Comparison of ENCODE assay signal across 19 mouse cellular contexts in the genomic region with DNA sequence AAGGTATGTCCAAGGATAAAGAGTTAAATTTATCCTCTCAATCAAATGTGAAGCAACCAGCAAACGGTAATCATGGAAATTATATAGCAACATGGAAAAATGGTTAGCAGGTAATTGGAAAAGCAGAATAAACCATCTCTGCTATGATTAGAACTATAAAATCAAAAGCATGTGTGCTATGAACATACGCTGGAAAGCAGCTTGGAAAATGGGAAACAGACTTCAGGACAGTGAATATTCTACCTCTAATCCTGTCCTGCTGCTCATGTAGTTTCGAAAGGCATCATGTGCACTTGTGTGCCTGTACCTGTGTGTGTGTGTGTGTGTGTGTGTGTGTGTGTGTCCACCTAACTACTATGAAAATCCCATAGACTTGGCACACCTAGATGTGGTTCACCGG.
DNase-seq lines count a peak whose midpoint lies in the region; ATAC-seq lines count a peak whose summit lies in the region.
"Had no signal": no experiment of that assay in that cellular context is flagged by ENCODE, and none has a peak within 500 bp of the region (broad histone marks: within the 10 kb centered on the region; RNA-seq: fewer than 3 reads in every experiment).

No protein-coding gene starts in this region.

- no peak overlapping the region for H3K4me2 ChIP-seq in limb, embryonic 12.5 days
- H3K4me2 ChIP-seq in embryonic facial prominence, embryonic 13.5 days: 0 out of 2 replicates have a peak overlapping the region, but pooled peaks have one; percentile 7
- H3K4me2 ChIP-seq in limb, embryonic 13.5 days (replicated peaks): no peak overlapping the region
- H3K4me2 ChIP-seq: hindbrain, embryonic 14.5 days had no signal

- ATAC-seq in limb, embryonic 12.5 days (ENCODE audit: insufficient number of reproducible peaks, insufficient read depth, low FRiP score, low TSS enrichment, low read depth): no peak
- no peak for ATAC-seq in embryonic facial prominence, embryonic 13.5 days (ENCODE audit: insufficient number of reproducible peaks, insufficient read depth, low FRiP score, low TSS enrichment, low read depth)
- no peak for ATAC-seq in limb, embryonic 13.5 days (ENCODE audit: low FRiP score, low read depth)
- ATAC-seq: forebrain, embryonic 14.5 days; intestine, postnatal 0 days had no signal

- H3K9me3 ChIP-seq in limb, embryonic 12.5 days: no peaks in the 10 kb centered on the region
- no peaks in the 10 kb centered on the region for H3K9me3 ChIP-seq in limb, embryonic 10.5 days (replicated peaks)
- H3K9me3 ChIP-seq in embryonic facial prominence, embryonic 13.5 days: no peaks in the 10 kb centered on the region
- H3K9me3 ChIP-seq in limb, embryonic 13.5 days: no peaks in the 10 kb centered on the region
- H3K9me3 ChIP-seq: heart, embryonic 10.5 days had no signal

- H3K27me3 ChIP-seq in limb, embryonic 12.5 days: no peaks in the 10 kb centered on the region
- H3K27me3 ChIP-seq in limb, embryonic 10.5 days (ENCODE audit: low read depth, poor library complexity, severe bottlenecking): no peaks in the 10 kb centered on the region
- H3K27me3 ChIP-seq in embryonic facial prominence, embryonic 13.5 days: no peaks in the 10 kb centered on the region
- no peaks in the 10 kb centered on the region for H3K27me3 ChIP-seq in limb, embryonic 13.5 days

- H3K36me3 ChIP-seq in limb, embryonic 12.5 days: peaks cover 94% of the 10 kb centered on the region
- peaks cover 98% of the 10 kb centered on the region for H3K36me3 ChIP-seq in limb, embryonic 10.5 days
- H3K36me3 ChIP-seq in embryonic facial prominence, embryonic 13.5 days: peaks cover 75% of the 10 kb centered on the region
- peaks cover 92% of the 10 kb centered on the region for H3K36me3 ChIP-seq in limb, embryonic 13.5 days

- H3K4me3 ChIP-seq in limb, embryonic 12.5 days (replicated peaks): no peak overlapping the region
- H3K4me3 ChIP-seq in limb, embryonic 10.5 days: no peak overlapping the region
- no peak overlapping the region for H3K4me3 ChIP-seq in embryonic facial prominence, embryonic 13.5 days
- no peak overlapping the region for H3K4me3 ChIP-seq in limb, embryonic 13.5 days
- H3K4me3 ChIP-seq: heart, embryonic 10.5 days had no signal

- peak overlapping the region; percentile 57 for H3K27ac ChIP-seq in limb, embryonic 12.5 days
- H3K27ac ChIP-seq in limb, embryonic 10.5 days: no peak overlapping the region
- peak overlapping the region; percentile 87 for H3K27ac ChIP-seq in embryonic facial prominence, embryonic 13.5 days
- H3K27ac ChIP-seq in limb, embryonic 13.5 days: peak overlapping the region; percentile 56
- H3K27ac ChIP-seq: heart, embryonic 10.5 days; hindbrain, embryonic 14.5 days had no signal

- no peak overlapping the region for H3K9ac ChIP-seq in limb, embryonic 12.5 days (replicated peaks)
- H3K9ac ChIP-seq in embryonic facial prominence, embryonic 13.5 days: no peak overlapping the region
- H3K9ac ChIP-seq in limb, embryonic 13.5 days: no peak overlapping the region
- H3K9ac ChIP-seq: hindbrain, embryonic 14.5 days had no signal

- no peaks in the 10 kb centered on the region; the same call in 1 of the 2 replicates for H3K4me1 ChIP-seq in limb, embryonic 12.5 days (replicated peaks)
- no peaks in the 10 kb centered on the region for H3K4me1 ChIP-seq in limb, embryonic 10.5 days
- peaks cover 32% of the 10 kb centered on the region for H3K4me1 ChIP-seq in embryonic facial prominence, embryonic 13.5 days
- H3K4me1 ChIP-seq in limb, embryonic 13.5 days: peaks cover 23% of the 10 kb centered on the region
- H3K4me1 ChIP-seq: heart, embryonic 10.5 days had no signal

- WGBS in limb, embryonic 12.5 days: 69% methylated on average over 4 of the region's 4 CpGs
- WGBS in limb, embryonic 10.5 days: 95% methylated on average over 4 of the region's 4 CpGs
- 38% methylated on average over 4 of the region's 4 CpGs for WGBS in embryonic facial prominence, embryonic 13.5 days
- WGBS in limb, embryonic 13.5 days: 62% methylated on average over 4 of the region's 4 CpGs

- DNase-seq in limb, embryonic 10.5 days (ENCODE audit: low spot score): no peak
- DNase-seq in embryo, embryonic 10.5 days (ENCODE audit: low spot score): no peak
- DNase-seq in heart, postnatal 4 days: no peak
- no peak for DNase-seq in embryo, embryonic 10 days (ENCODE audit: low spot score)
- DNase-seq: adrenal gland, adult 2 months; adrenal gland, postnatal 25 days; cerebellum, adult 18-20 months; cerebellum, adult 9-11 months; cerebellum, postnatal 36 days; embryo, embryonic 11 days; gastrocnemius, postnatal 10 days; heart, postnatal 10 days had no signal
